21 mouse cellular contexts compared by ENCODE assay signal in genomic region chr13:78187833-78188232, GRCm38 (mm10). TPM values are rescaled to one million over a fixed set of nuclear protein-coding genes. Genes with fewer than 3 reads are reported as not detected.
DNase-seq lines count a peak whose midpoint lies in the region; ATAC-seq and TF ChIP-seq lines count a peak whose summit lies in the region.
"Had no signal": no experiment of that assay in that cellular context is flagged by ENCODE, and none has a peak within 500 bp of the region (broad histone marks: within the 10 kb centered on the region; RNA-seq: fewer than 3 reads in every experiment).

No protein-coding gene starts in this region.

- peaks cover 6% of the 10 kb centered on the region; the same call in 1 of the 2 replicates for H3K27me3 ChIP-seq in embryonic facial prominence, embryonic 11.5 days (ENCODE audit: control insufficient read depth, insufficient read depth, low read length)
- peaks cover 50% of the 10 kb centered on the region for H3K27me3 ChIP-seq in forebrain, embryonic 11.5 days (ENCODE audit: control insufficient read depth, insufficient read depth, low read length)
- H3K27me3 ChIP-seq in hindbrain, embryonic 11.5 days (ENCODE audit: control insufficient read depth, insufficient read depth, low read length) = no peaks in the 10 kb centered on the region; the same call in 1 of the 2 replicates
- peaks cover 26% of the 10 kb centered on the region; the same call in 1 of the 2 replicates for H3K27me3 ChIP-seq in midbrain, embryonic 11.5 days (ENCODE audit: control insufficient read depth, insufficient read depth, low read length)
- peaks cover 79% of the 10 kb centered on the region for H3K27me3 ChIP-seq in liver, postnatal 0 days (ENCODE audit: insufficient read depth, low read length)
- H3K27me3 ChIP-seq: Patski had no signal

- H3K4me1 ChIP-seq in embryonic facial prominence, embryonic 11.5 days (ENCODE audit: control insufficient read depth, insufficient read depth, low read length) = no peaks in the 10 kb centered on the region; the same call in none of the 2 replicates
- H3K4me1 ChIP-seq in forebrain, embryonic 11.5 days (replicated peaks; ENCODE audit: control insufficient read depth, insufficient read depth, low read length) = peaks cover 17% of the 10 kb centered on the region
- H3K4me1 ChIP-seq in hindbrain, embryonic 11.5 days (replicated peaks; ENCODE audit: control insufficient read depth, insufficient read depth, low read length) = peaks cover 21% of the 10 kb centered on the region
- peaks cover 50% of the 10 kb centered on the region for H3K4me1 ChIP-seq in midbrain, embryonic 11.5 days (ENCODE audit: control insufficient read depth, insufficient read depth, low read length)
- no peaks in the 10 kb centered on the region for H3K4me1 ChIP-seq in liver, postnatal 0 days (ENCODE audit: insufficient read depth)
- H3K4me1 ChIP-seq: heart, embryonic 10.5 days; intestine, embryonic 15.5 days; liver, embryonic 15.5 days had no signal

- ATAC-seq in embryonic facial prominence, embryonic 11.5 days (replicated peaks; ENCODE audit: insufficient number of reproducible peaks, low FRiP score, low TSS enrichment, low read depth) = no peak
- no peak for ATAC-seq in forebrain, embryonic 11.5 days (replicated peaks; ENCODE audit: low FRiP score)
- no peak for ATAC-seq in hindbrain, embryonic 11.5 days (ENCODE audit: low FRiP score)
- no peak for ATAC-seq in midbrain, embryonic 11.5 days (ENCODE audit: low FRiP score)
- no peak for ATAC-seq in liver, postnatal 0 days
- ATAC-seq: intestine, embryonic 15.5 days; Patski had no signal

- H3K4me2 ChIP-seq in embryonic facial prominence, embryonic 11.5 days (ENCODE audit: low read depth, low read length) = peak overlapping the region; percentile 4; the same call in 1 of the 2 replicates
- peak overlapping the region; percentile 38 for H3K4me2 ChIP-seq in forebrain, embryonic 11.5 days (ENCODE audit: low read depth, low read length, severe bottlenecking)
- peak overlapping the region; percentile 17 for H3K4me2 ChIP-seq in hindbrain, embryonic 11.5 days (replicated peaks; ENCODE audit: low read depth, low read length)
- H3K4me2 ChIP-seq in midbrain, embryonic 11.5 days = peak overlapping the region; percentile 37
- H3K4me2 ChIP-seq in liver, postnatal 0 days (ENCODE audit: low read depth, low read length) = no peak overlapping the region
- H3K4me2 ChIP-seq: intestine, embryonic 15.5 days; liver, embryonic 15.5 days had no signal

- H3K4me3 ChIP-seq in embryonic facial prominence, embryonic 11.5 days (ENCODE audit: low read depth, low read length) = no peak overlapping the region
- 0 out of 2 replicates have a peak overlapping the region, but pooled peaks have one; percentile 5 for H3K4me3 ChIP-seq in forebrain, embryonic 11.5 days (ENCODE audit: low read depth, low read length)
- no peak overlapping the region for H3K4me3 ChIP-seq in hindbrain, embryonic 11.5 days (ENCODE audit: low read depth, low read length)
- H3K4me3 ChIP-seq in midbrain, embryonic 11.5 days (ENCODE audit: low read depth, low read length) = 0 out of 2 replicates have a peak overlapping the region, but pooled peaks have one; percentile 7
- no peak overlapping the region for H3K4me3 ChIP-seq in liver, postnatal 0 days (ENCODE audit: low read depth, low read length)
- H3K4me3 ChIP-seq: heart, embryonic 10.5 days; intestine, embryonic 15.5 days; liver, embryonic 15.5 days; myocyte had no signal

- H3K9me3 ChIP-seq in embryonic facial prominence, embryonic 11.5 days (replicated peaks; ENCODE audit: control insufficient read depth, low read length) = no peaks in the 10 kb centered on the region
- no peaks in the 10 kb centered on the region for H3K9me3 ChIP-seq in forebrain, embryonic 11.5 days (ENCODE audit: control insufficient read depth, low read length)
- no peaks in the 10 kb centered on the region for H3K9me3 ChIP-seq in hindbrain, embryonic 11.5 days (ENCODE audit: control insufficient read depth, low read length)
- no peaks in the 10 kb centered on the region for H3K9me3 ChIP-seq in midbrain, embryonic 11.5 days (ENCODE audit: control insufficient read depth, low read length)
- no peaks in the 10 kb centered on the region for H3K9me3 ChIP-seq in liver, postnatal 0 days (ENCODE audit: low read length)
- H3K9me3 ChIP-seq: heart, embryonic 10.5 days; intestine, embryonic 15.5 days; liver, embryonic 15.5 days had no signal

- no peak for TF ChIP-seq CTCF in liver, postnatal 0 days (IDR thresholded peaks at IDR 0.05; ENCODE audit: low read depth)

- no peak for TF ChIP-seq EP300 in liver, postnatal 0 days (IDR thresholded peaks at IDR 0.05; ENCODE audit: low read depth)

- WGBS in embryonic facial prominence, embryonic 11.5 days = 48% methylated on average over 5 of the region's 5 CpGs
- WGBS in forebrain, embryonic 11.5 days = 33% methylated on average over 5 of the region's 5 CpGs
- 39% methylated on average over 5 of the region's 5 CpGs for WGBS in hindbrain, embryonic 11.5 days
- 42% methylated on average over 5 of the region's 5 CpGs for WGBS in midbrain, embryonic 11.5 days
- 34% methylated on average over 5 of the region's 5 CpGs for WGBS in liver, postnatal 0 days (ENCODE audit: insufficient replicate concordance)

- no peak for DNase-seq in embryonic facial prominence, embryonic 11.5 days (ENCODE audit: low spot score)
- no peak for DNase-seq in forebrain, embryonic 11.5 days (ENCODE audit: low spot score)
- no peak for DNase-seq in hindbrain, embryonic 11.5 days (ENCODE audit: low spot score)
- peak; percentile 91 for DNase-seq in midbrain, embryonic 11.5 days (ENCODE audit: low spot score, missing footprints)
- DNase-seq in liver, postnatal 0 days = no peak
- DNase-seq in yolk sac, embryonic 10.5 days (ENCODE audit: low spot score) = no peak
- no peak for DNase-seq in natural killer cell, adult 2 months (ENCODE audit: low spot score in 2 of 2)
- DNase-seq in adrenal gland, adult 8-10 months = no peak
- DNase-seq: cerebellum, adult 9-10 months; gastrocnemius, postnatal 36 days; heart, postnatal 10 days; layer of hippocampus, adult 9-11 months; lung, postnatal 10 days; thymus, postnatal 4 days had no signal

- H3K36me3 ChIP-seq in embryonic facial prominence, embryonic 11.5 days (replicated peaks; ENCODE audit: control insufficient read depth, insufficient read depth, low read depth, low read length) = no peaks in the 10 kb centered on the region
- peaks cover 2% of the 10 kb centered on the region; the same call in 1 of the 2 replicates for H3K36me3 ChIP-seq in forebrain, embryonic 11.5 days (ENCODE audit: control insufficient read depth, insufficient read depth, low read length)
- no peaks in the 10 kb centered on the region for H3K36me3 ChIP-seq in hindbrain, embryonic 11.5 days (ENCODE audit: control insufficient read depth, insufficient read depth, low read length)
- peaks cover 6% of the 10 kb centered on the region; the same call in 1 of the 2 replicates for H3K36me3 ChIP-seq in midbrain, embryonic 11.5 days (ENCODE audit: control insufficient read depth, insufficient read depth, low read length)
- no peaks in the 10 kb centered on the region for H3K36me3 ChIP-seq in liver, postnatal 0 days (replicated peaks; ENCODE audit: insufficient read depth, low read length)
- H3K36me3 ChIP-seq: intestine, embryonic 15.5 days; liver, embryonic 15.5 days had no signal

- H3K27ac ChIP-seq in embryonic facial prominence, embryonic 11.5 days (replicated peaks; ENCODE audit: low read depth, low read length) = 0 out of 2 replicates have a peak overlapping the region, but pooled peaks have one; percentile 16
- peak overlapping the region; percentile 68 for H3K27ac ChIP-seq in forebrain, embryonic 11.5 days (ENCODE audit: low read depth, low read length)
- H3K27ac ChIP-seq in hindbrain, embryonic 11.5 days (ENCODE audit: low read depth, low read length) = peak overlapping the region; percentile 63; the same call in 1 of the 2 replicates
- peak overlapping the region; percentile 67 for H3K27ac ChIP-seq in midbrain, embryonic 11.5 days (ENCODE audit: low read depth, low read length)
- H3K27ac ChIP-seq in liver, postnatal 0 days (ENCODE audit: low read depth) = no peak overlapping the region
- H3K27ac ChIP-seq: heart, embryonic 10.5 days; intestine, embryonic 15.5 days; liver, embryonic 15.5 days; stomach, postnatal 0 days had no signal

- H3K9ac ChIP-seq in embryonic facial prominence, embryonic 11.5 days (replicated peaks; ENCODE audit: low read length) = no peak overlapping the region
- peak overlapping the region; percentile 57 for H3K9ac ChIP-seq in forebrain, embryonic 11.5 days (ENCODE audit: low read length)
- peak overlapping the region; percentile 37 for H3K9ac ChIP-seq in hindbrain, embryonic 11.5 days (ENCODE audit: low read depth, low read length)
- peak overlapping the region; percentile 44 for H3K9ac ChIP-seq in midbrain, embryonic 11.5 days (ENCODE audit: low read length)
- H3K9ac ChIP-seq in liver, postnatal 0 days (replicated peaks) = no peak overlapping the region
- H3K9ac ChIP-seq: intestine, embryonic 15.5 days; liver, embryonic 15.5 days had no signal

RNA-seq across cellular contexts. Expression of gene Nr2f1, which starts 11.7 kb away (rescaled TPM):
- polyA plus RNA-seq in embryonic facial prominence, embryonic 11.5 days (2014; fragmentation: Nextera tagmentation; extraction: Ambion mirVana) = 56.1 and 57.3 TPM in 2 replicates
- polyA plus RNA-seq in forebrain, embryonic 11.5 days (2014; fragmentation: Nextera tagmentation; extraction: Ambion mirVana) = 110 and 122 TPM in 2 replicates
- polyA plus RNA-seq in hindbrain, embryonic 11.5 days (2014; fragmentation: Nextera tagmentation; extraction: Ambion mirVana) = 82.8 and 97.2 TPM in 2 replicates
- 69.9 and 82.3 TPM in 2 replicates for polyA plus RNA-seq in midbrain, embryonic 11.5 days (2014; fragmentation: Nextera tagmentation; extraction: Ambion mirVana)
- 0.36 and 0.52 TPM in 2 replicates for polyA plus RNA-seq in liver, postnatal 0 days (2015; fragmentation: Nextera tagmentation; extraction: Ambion mirVana)
- 10 to 100 TPM; 19.1 to 26.2 (median 21.7) TPM for total RNA-seq in adrenal gland, adult 8-10 months (2022)
- total RNA-seq: megakaryocyte, adult 5-6 weeks had no signal

Comparison
In these comparisons a context has a peak if more than half of its experiments do, and no peak if none do; other contexts are left out.
1. H3K4me3 ChIP-seq: peak in forebrain, embryonic 11.5 days (single experiment) and midbrain, embryonic 11.5 days (single experiment); none in embryonic facial prominence, embryonic 11.5 days (single experiment), hindbrain, embryonic 11.5 days (single experiment) and liver, postnatal 0 days (single experiment).
2. H3K9ac ChIP-seq: peak in forebrain, embryonic 11.5 days (single experiment), hindbrain, embryonic 11.5 days (single experiment) and midbrain, embryonic 11.5 days (single experiment); none in embryonic facial prominence, embryonic 11.5 days (single experiment) and liver, postnatal 0 days (single experiment).
3. RNA of gene Nr2f1, which starts 11.7 kb away (polyA plus RNA-seq): 110 to 122 TPM in forebrain, embryonic 11.5 days, 82.8 to 97.2 TPM in hindbrain, embryonic 11.5 days, 69.9 to 82.3 TPM in midbrain, embryonic 11.5 days and 56.1 to 57.3 TPM in embryonic facial prominence, embryonic 11.5 days; 0.36 to 0.52 TPM in liver, postnatal 0 days; every median in the first group is over 10 times any median in the second.